Mouse (Mus musculus) thymus, postnatal 14 days (tissue): ENCODE measurements around the gene Ddb1.

Source experiments
- DNase-seq: peaks from one replicate; pipeline ENCODE4 v3.0.0; 2021

Gene Ddb1

DNA sequence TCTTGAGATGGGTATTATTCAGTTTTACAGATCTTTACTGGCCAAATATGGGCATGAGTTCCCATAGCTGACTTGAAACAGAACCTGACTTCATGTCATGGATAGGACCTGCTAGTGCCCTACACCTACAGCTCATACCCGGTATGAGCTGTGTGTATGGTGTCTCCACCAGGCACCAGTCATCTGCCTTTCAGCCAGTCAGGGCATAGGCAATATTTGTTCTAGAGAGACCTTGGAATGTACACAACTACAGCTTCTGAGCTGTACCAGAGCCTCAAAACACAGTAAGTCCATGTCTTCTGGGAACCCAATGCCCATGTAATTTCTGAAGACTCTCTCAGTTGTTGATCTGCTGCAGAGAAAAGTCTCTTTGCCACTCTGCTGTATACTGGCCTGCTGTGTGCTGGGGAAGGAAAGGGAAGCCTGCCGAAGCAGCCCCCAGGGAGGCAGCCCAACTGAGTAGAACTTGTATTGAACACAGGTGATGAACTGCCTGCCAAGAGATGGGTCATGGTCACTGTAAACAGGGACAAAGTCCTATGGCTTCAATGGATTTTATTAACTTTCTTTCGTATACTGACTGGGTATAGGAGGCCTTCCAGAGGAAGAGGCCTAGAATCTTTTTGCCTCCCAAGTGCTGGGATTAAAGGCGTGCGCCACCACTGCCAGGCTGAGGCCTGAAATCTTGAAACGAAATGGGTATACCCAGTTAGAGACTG is 13.3 kb upstream of the Ddb1 start:
- no peak for DNase-seq

- peak; percentile 38 for DNase-seq
Observed at GRCm38 (mm10) chr19:10598188-10598587, 6.9 kb upstream of the Ddb1 start.

- no peak for DNase-seq
Observed at GRCm38 (mm10) chr19:10599648-10600047, 5.5 kb upstream of the Ddb1 start.

- DNase-seq, result no peak
Observed at GRCm38 (mm10) chr19:10602247-10602769, 2.8 kb upstream of the Ddb1 start.

- peak; percentile 93 for DNase-seq
Observed at GRCm38 (mm10) chr19:10602787-10603186, 2.3 kb upstream of the Ddb1 start.

DNA sequence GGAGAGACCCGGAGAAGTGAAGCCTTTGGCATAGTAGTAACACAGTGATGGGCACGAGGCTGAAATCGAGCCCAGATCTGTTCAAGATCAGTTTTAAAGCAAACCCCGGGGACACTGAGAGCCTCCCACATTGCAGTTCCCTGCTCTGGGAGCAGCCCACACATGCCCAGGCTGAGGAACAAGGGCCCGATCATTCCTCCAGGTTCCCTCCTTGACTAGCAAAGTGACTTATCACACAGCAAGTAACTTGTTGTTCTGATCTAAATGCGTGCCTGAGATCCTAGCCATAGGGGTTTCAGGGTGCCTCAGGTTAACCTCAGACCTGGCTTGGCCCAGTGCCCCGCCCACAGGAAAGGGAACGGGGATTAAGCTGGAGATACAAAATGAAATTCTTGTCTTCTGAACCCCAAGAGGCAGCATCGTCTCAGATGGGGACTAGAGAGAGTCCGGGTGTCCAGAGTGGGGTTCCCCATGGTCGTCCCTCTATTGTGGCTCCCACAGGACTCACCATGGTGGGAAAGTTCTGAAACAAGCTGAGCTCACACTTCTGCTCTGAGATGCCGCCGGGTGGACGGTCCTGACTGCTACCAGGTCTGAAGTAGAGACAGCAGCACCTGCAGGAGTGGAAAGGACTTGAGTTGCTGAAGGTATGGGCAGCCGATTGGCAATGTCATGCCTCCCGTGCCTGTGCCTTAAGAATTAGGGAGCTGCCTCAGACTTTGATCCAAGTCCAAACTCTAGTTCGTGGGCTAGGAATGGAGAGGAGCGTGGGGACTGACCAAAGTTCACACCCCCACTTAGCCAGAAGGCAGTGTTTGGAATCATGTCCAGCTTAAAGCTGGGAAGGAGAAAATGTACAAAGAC is 1.2 kb upstream of the Ddb1 start:
- peak; percentile 35 for DNase-seq

DNA sequence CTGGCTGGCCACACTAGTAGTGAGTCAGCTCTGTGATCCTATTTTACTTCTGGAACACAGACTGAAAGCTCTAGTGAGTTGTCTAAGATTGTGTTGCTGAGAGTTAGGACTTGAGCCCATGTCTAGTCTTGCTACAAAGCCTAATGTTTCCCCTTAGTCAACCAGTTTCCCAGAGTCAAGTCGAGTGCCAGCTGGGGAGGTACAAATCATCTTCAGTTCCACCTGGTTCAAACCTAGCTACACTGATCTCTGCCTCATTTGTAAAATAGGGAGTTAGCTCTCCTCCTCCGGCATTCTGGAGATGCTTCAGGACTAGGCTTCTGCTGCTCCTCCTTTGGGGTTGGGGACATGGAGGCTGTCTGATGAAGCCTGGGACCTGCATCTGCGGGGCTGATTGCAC is 593 bp upstream of the Ddb1 start:
- no peak for DNase-seq

- peak; percentile 30 for DNase-seq
Observed at GRCm38 (mm10) chr19:10605901-10606622, 935 bp downstream of the Ddb1 start.

- DNase-seq, result no peak
Observed at GRCm38 (mm10) chr19:10608573-10609240, 3.6 kb downstream of the Ddb1 start.

GRCm38 (mm10) chr19:10634106-10634871 is 29.2 kb downstream of the Ddb1 start, which contains the start of gene Vwce:
Gene Vwce, plus strand, starts transcription at chr19:10634213.
- peak; percentile 66 for DNase-seq

DNA sequence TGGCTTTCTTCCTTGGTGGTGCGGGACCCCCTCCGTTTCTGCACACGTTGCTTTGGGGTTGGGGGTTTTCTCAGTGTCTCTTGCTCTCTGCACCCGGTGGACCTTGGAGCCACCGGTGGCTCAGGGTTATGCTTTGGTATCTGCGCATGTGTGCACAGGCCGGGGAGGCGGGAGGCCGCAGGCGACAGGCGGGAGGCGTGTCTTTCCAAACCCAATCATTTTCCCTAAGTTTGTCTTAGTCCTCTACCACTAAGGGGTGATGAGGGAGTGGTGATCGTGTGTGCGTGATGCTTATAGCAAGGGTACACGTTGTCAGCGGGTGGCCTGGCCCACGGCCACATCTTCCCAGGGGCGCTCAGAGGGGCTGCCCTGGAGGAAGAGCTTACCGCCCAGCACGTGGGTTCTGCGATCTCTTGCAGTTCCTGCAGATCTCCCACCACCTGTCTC is 29.8 kb downstream of the Ddb1 start:
- DNase-seq, result peak; percentile 43

- no peak for DNase-seq
Observed at GRCm38 (mm10) chr19:10637840-10638239, 32.7 kb downstream of the Ddb1 start.

DNA sequence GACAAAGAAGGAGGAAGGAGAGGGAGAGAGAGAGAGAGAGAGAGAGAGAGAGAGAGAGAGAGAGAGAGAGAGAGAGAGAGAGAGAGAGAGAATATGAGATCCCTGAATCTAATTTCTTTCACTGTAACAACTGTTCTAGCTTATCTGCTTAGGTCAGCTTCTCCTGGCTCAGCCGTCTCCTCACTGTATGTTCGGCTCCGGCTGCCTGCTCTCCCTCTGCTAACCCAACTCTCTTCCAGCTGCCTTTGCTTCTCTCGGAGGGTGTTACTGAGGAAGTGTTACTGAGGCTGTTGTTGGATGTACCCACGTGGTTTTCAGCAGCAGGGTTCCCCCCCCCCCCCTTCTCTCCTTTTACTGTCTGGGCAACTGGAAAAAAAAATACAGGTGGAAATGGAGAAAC is 35.0 kb downstream of the Ddb1 start:
- DNase-seq, result no peak

DNA sequence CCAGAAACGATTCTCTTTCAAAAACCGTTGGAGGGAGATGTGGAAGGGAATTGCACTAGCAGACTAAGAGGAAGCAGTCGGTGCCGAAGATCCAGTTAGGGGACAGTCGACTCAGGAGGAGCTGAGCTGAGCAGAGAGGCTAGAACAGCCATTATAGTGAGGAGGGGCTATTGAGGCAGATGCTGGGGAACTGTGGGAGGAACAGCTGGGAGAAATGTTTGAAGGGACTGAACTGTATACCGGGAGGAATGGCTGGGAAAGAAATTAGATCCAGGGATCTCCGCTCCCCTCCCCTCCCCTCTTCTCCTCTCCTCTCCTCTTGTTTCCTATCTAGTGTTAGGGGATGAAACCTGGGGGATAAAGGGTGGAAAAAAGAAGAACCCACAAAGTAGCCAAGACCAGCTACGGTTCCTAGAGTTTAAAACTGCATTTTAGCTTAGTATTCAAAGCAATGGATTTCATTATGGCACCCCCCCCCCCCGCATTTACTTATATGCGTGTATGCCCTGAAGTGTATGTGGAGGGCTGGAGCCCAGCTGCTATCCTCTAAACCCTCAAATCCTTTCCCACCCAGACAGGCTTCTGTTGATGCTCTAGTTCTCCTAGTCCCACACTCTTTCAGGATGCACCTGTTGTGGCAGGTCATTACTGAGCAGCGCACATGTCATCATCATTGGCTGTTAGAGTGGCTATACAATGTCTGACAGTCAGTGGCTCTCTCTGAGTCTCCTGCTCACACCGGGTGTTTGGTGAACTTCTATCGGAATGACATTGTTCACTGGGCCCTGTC is 35.7 kb downstream of the Ddb1 start:
- no peak for DNase-seq

- no peak for DNase-seq
Observed at GRCm38 (mm10) chr19:10645616-10646015, 40.5 kb downstream of the Ddb1 start.

- peak; percentile 60 for DNase-seq
Observed at GRCm38 (mm10) chr19:10648156-10648555, 43.0 kb downstream of the Ddb1 start.

- DNase-seq, result no peak
Observed at GRCm38 (mm10) chr19:10656058-10656457, 50.9 kb downstream of the Ddb1 start.

- DNase-seq, result no peak
Observed at GRCm38 (mm10) chr19:10657742-10658141, 52.6 kb downstream of the Ddb1 start.

GRCm38 (mm10) chr19:10658406-10658805 is 53.3 kb downstream of the Ddb1 start:
- DNase-seq, result no peak

GRCm38 (mm10) chr19:10661373-10661772 is 56.2 kb downstream of the Ddb1 start:
- no peak for DNase-seq

- DNase-seq, result no peak
Observed at GRCm38 (mm10) chr19:10661919-10662318, 56.8 kb downstream of the Ddb1 start.
